Mouse (Mus musculus): ENCODE data around the gene Prok1.

DNA sequence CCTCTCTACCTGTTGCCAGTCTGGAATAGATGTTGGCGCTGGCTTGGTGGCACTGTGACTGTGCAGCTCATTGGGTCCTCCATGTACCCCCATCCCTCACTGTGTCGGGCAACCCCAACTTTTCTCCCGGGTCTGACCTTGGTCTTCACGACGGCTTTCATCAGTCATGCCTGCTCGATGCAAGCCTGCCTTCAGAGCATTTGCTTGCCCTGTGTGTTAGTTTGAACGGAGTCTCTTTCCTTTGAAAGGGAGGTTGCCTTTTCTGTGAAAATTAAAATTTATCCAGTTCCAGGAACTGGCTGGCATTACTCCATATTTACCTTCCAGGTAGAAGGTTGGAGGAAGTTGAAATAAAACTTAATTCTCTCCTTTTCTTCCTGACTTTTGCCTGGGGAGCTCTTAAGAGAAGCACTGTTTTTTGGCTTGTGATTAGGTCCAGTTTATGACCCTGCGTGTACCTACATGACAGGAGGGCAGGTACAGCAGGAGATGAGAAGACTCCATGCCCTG lies 981 bp downstream of the Prok1 start:
- TF ChIP-seq CTCF (IDR thresholded peaks at IDR 0.05) (no peak), EP300 (IDR thresholded peaks at IDR 0.05) (no peak)
